Mouse (Mus musculus) testis, adult 2 months (tissue): ENCODE results near the gene Myt1l.

Source experiments
- CTCF ChIP-seq: fragments of 200-500 bp; IDR thresholded peaks from 2 replicates; pipeline ENCODE4 v1.5.1; 2012; ENCODE audit warnings: low read depth, mild to moderate bottlenecking, inconsistent platforms, low read length, moderate library complexity; ENCODE audit not compliant: control insufficient read depth, insufficient read depth, insufficient replicate concordance
- POLR2A ChIP-seq: fragments of 200-500 bp; IDR thresholded peaks from 2 replicates; pipeline ENCODE4 v1.6.1; 2012; ENCODE audit warnings: low read depth, mild to moderate bottlenecking, inconsistent platforms, low read length, moderate library complexity; ENCODE audit not compliant: control insufficient read depth

- TF ChIP-seq CTCF: no peak
- TF ChIP-seq POLR2A: no peak
Measured at GRCm38 (mm10) chr12:29682946-29683345, 154.8 kb downstream of the Myt1l start.
